Mouse (Mus musculus): Measurements from ENCODE around the gene Lsm8. TPM values are rescaled to one million over a fixed set of nuclear protein-coding genes. Genes with fewer than 3 reads are reported as not detected.

Lsm8 gene
- polyA plus RNA-seq, 1 experiment from 2014 or later: 107 TPM

- 83% methylated on average over 3 of the region's 3 CpGs for WGBS (ENCODE audit: insufficient replicate concordance)
- Histone ChIP-seq H3K36me3 (peaks cover 40% of the 10 kb centered on the region), H3K4me1 (replicated peaks) (no peaks in the 10 kb centered on the region), H3K9ac (no peak overlapping the region), H3K27ac (no peak overlapping the region), H3K4me2 (no peak overlapping the region), H3K9me3 (replicated peaks) (no peaks in the 10 kb centered on the region), H3K27me3 (no peaks in the 10 kb centered on the region), H3K4me3 (replicated peaks) (no peak overlapping the region)
- no peak for ATAC-seq (ENCODE audit: low read depth)
- DNase-seq: no peak
Observed at GRCm38 (mm10) chr6:18856487-18857078, 8.2 kb downstream of the Lsm8 start.

GRCm38 (mm10) chr6:18866018-18866417 is 17.6 kb downstream of the Lsm8 start, which contains the start of gene Ankrd7:
Gene Ankrd7, plus strand, starts transcription at chr6:18866318.
- no peak within 1 kb of the TSS for H3K9ac ChIP-seq
- no peaks in the 10 kb centered on the region for H3K27me3 ChIP-seq
- H3K27ac ChIP-seq: no peak within 1 kb of the TSS
- no peaks in the 10 kb centered on the region for H3K9me3 ChIP-seq (replicated peaks)
- ATAC-seq (ENCODE audit: low read depth) (no peak), DNase-seq (no peak)
- H3K36me3 ChIP-seq: no peaks in the 10 kb centered on the region
- WGBS (ENCODE audit: insufficient replicate concordance): 77% methylated on average over 8 of the region's 8 CpGs
- no peak within 1 kb of the TSS for H3K4me3 ChIP-seq (replicated peaks)
- H3K4me1 ChIP-seq (replicated peaks): no peaks in the 10 kb centered on the region
- no peak within 1 kb of the TSS for H3K4me2 ChIP-seq

DNA sequence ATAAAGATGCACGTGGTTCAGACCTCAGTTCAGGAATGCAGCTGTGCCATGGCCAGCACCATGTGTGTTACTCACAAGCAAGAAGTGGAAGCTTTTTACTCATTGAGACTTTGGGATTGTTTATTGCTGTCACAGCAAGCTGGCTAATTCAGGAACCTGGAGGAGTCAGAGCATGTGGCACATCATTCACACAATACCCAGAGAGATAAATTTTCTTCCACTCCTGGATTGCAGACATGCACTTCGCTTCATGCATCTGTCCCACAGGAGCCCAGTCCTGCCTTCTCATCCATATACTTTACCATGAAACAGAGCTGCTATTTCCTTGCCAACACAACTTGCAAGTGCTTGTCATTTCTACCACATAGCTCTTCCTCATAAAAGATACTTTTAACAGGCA is 40.7 kb downstream of the Lsm8 start:
- Histone ChIP-seq H3K27ac (no peak overlapping the region), H3K9me3 (replicated peaks) (no peaks in the 10 kb centered on the region), H3K9ac (no peak overlapping the region), H3K4me2 (no peak overlapping the region), H3K27me3 (no peaks in the 10 kb centered on the region), H3K36me3 (no peaks in the 10 kb centered on the region), H3K4me1 (replicated peaks) (no peaks in the 10 kb centered on the region), H3K4me3 (replicated peaks) (no peak overlapping the region)
- WGBS (ENCODE audit: insufficient replicate concordance): 59% methylated on average over 2 of the region's 2 CpGs
- ATAC-seq (ENCODE audit: low read depth): no peak
- DNase-seq: no peak

- no peaks in the 10 kb centered on the region for H3K27me3 ChIP-seq
- H3K36me3 ChIP-seq: no peaks in the 10 kb centered on the region
- H3K9me3 ChIP-seq (replicated peaks): no peaks in the 10 kb centered on the region
- H3K4me2 ChIP-seq: no peak overlapping the region
- DNase-seq: no peak
- no peak for ATAC-seq (ENCODE audit: low read depth)
- H3K9ac ChIP-seq: no peak overlapping the region
- H3K4me1 ChIP-seq (replicated peaks): no peaks in the 10 kb centered on the region
- H3K4me3 ChIP-seq (replicated peaks): no peak overlapping the region
- no peak overlapping the region for H3K27ac ChIP-seq
Observed at GRCm38 (mm10) chr6:18894142-18894541, 45.8 kb downstream of the Lsm8 start.

Other genes starting within 250 kb of the Lsm8 start
- 0.09 TPM in 1 of 2 replicates, not detected in the other for gene Ankrd7, start 17.7 kb downstream of the Lsm8 start, polyA plus RNA-seq (2015; fragmentation: Nextera tagmentation; extraction: Ambion mirVana)